Mouse (Mus musculus): Measurements from ENCODE around the gene Trpc7. TPM values are rescaled to one million over a fixed set of nuclear protein-coding genes. Genes with fewer than 3 reads are reported as not detected.

The Trpc7 gene
- total RNA-seq, 2 experiments from 2014 or later, result 3.3 to 3.6 TPM

GRCm38 (mm10) chr13:56749377-56749776 is 146.4 kb downstream of the Trpc7 start:
- no peak for DNase-seq (ENCODE audit: low spot score in 2 of 2)

GRCm38 (mm10) chr13:56747554-56747953 is 148.2 kb downstream of the Trpc7 start:
- DNase-seq (ENCODE audit: low spot score in 2 of 2), result no peak

- no peak for DNase-seq (ENCODE audit: low spot score in 2 of 2)
These were observed 148.9 kb downstream of the Trpc7 start for GRCm38 (mm10) chr13:56746739-56747532.

- no peak for DNase-seq (ENCODE audit: low spot score in 2 of 2)
These were observed 153.4 kb downstream of the Trpc7 start for GRCm38 (mm10) chr13:56742325-56742901.

GRCm38 (mm10) chr13:56741691-56742090 is 154.1 kb downstream of the Trpc7 start:
- no peak for DNase-seq (ENCODE audit: low spot score in 2 of 2)

GRCm38 (mm10) chr13:56740496-56740895 is 155.3 kb downstream of the Trpc7 start:
- DNase-seq (ENCODE audit: low spot score in 2 of 2), result no peak

GRCm38 (mm10) chr13:56739556-56739955 is 156.2 kb downstream of the Trpc7 start:
- no peak for DNase-seq (ENCODE audit: low spot score in 2 of 2)

GRCm38 (mm10) chr13:56735212-56735875 is 160.4 kb downstream of the Trpc7 start:
- DNase-seq (ENCODE audit: low spot score in 2 of 2), result peak; percentile 36 to 51

- no peak for DNase-seq (ENCODE audit: low spot score in 2 of 2)
These were observed 161.2 kb downstream of the Trpc7 start for GRCm38 (mm10) chr13:56734617-56735016.

GRCm38 (mm10) chr13:56729046-56729445 is 166.7 kb downstream of the Trpc7 start:
- DNase-seq (ENCODE audit: low spot score in 2 of 2), result no peak

GRCm38 (mm10) chr13:56726551-56726950 is 169.2 kb downstream of the Trpc7 start:
- no peak for DNase-seq (ENCODE audit: low spot score in 2 of 2)

Other genes with a start within 250 kb of the Trpc7 start
- 10 to 100 TPM; 29.0 to 32.8 TPM for gene Smad5, start 193.0 kb downstream of the Trpc7 start, total RNA-seq (2021)
- gene Gm45623, start 142.2 kb downstream of the Trpc7 start, total RNA-seq (2021), result under 1 TPM; 0.54 to 0.98 TPM

Measured in layer of hippocampus, postnatal 10 days (tissue).